Mouse (Mus musculus): ENCODE data around the gene Stat5b. TPM values are rescaled to one million over a fixed set of nuclear protein-coding genes. Genes with fewer than 3 reads are reported as not detected.

The Stat5b gene
- polyA plus RNA-seq, 1 experiment = 33.2 TPM

- no peak for TF ChIP-seq POLR2A (IDR thresholded peaks at IDR 0.05; ENCODE audit: low read depth, low read length)
- no peak for TF ChIP-seq CTCF (IDR thresholded peaks at IDR 0.05; ENCODE audit: extremely low read depth, insufficient read depth, insufficient read length, insufficient replicate concordance)
- no peak overlapping the region for H3K4me3 ChIP-seq (ENCODE audit: extremely low read depth, insufficient read depth, insufficient read length)
- H3K27me3 ChIP-seq (ENCODE audit: control insufficient read depth, insufficient read depth, low read length) = no peaks in the 10 kb centered on the region
- no peak overlapping the region for H3K27ac ChIP-seq (ENCODE audit: insufficient read depth, low read length)
- H3K4me1 ChIP-seq (ENCODE audit: control insufficient read depth, insufficient read depth, insufficient read length) = no peaks in the 10 kb centered on the region
- WGBS = 93% methylated on average over 10 of the region's 10 CpGs
- peaks cover 16% of the 10 kb centered on the region for H3K36me3 ChIP-seq (ENCODE audit: control insufficient read depth, insufficient read depth, low read length)
- no peak for DNase-seq (ENCODE audit: low read depth in 1 of 2, low spot score in 2 of 2)
These were observed 19.9 kb upstream of the Stat5b start for GRCm38 (mm10) chr11:100870256-100870967.

- Histone ChIP-seq H3K4me3 (ENCODE audit: extremely low read depth, insufficient read depth, insufficient read length) (no peak overlapping the region), H3K4me1 (ENCODE audit: control insufficient read depth, insufficient read depth, insufficient read length) (peaks cover 6% of the 10 kb centered on the region; the same call in 1 of the 2 replicates), H3K27me3 (ENCODE audit: control insufficient read depth, insufficient read depth, low read length) (no peaks in the 10 kb centered on the region), H3K27ac (ENCODE audit: insufficient read depth, low read length) (no peak overlapping the region), H3K36me3 (ENCODE audit: control insufficient read depth, insufficient read depth, low read length) (peaks cover 18% of the 10 kb centered on the region)
- no peak for DNase-seq (ENCODE audit: low read depth in 1 of 2, low spot score in 2 of 2)
- TF ChIP-seq POLR2A (IDR thresholded peaks at IDR 0.05; ENCODE audit: low read depth, low read length) (no peak), CTCF (IDR thresholded peaks at IDR 0.05; ENCODE audit: extremely low read depth, insufficient read depth, insufficient read length, insufficient replicate concordance) (no peak)
- WGBS = 75% methylated on average over 7 of the region's 7 CpGs
These were observed 15.1 kb upstream of the Stat5b start for GRCm38 (mm10) chr11:100865618-100866017.

- no peak for TF ChIP-seq CTCF (IDR thresholded peaks at IDR 0.05; ENCODE audit: extremely low read depth, insufficient read depth, insufficient read length, insufficient replicate concordance)
- TF ChIP-seq POLR2A (IDR thresholded peaks at IDR 0.05; ENCODE audit: low read depth, low read length) = no peak
- no peaks in the 10 kb centered on the region for H3K27me3 ChIP-seq (ENCODE audit: control insufficient read depth, insufficient read depth, low read length)
- peaks cover 14% of the 10 kb centered on the region for H3K36me3 ChIP-seq (ENCODE audit: control insufficient read depth, insufficient read depth, low read length)
- no peak overlapping the region for H3K27ac ChIP-seq (ENCODE audit: insufficient read depth, low read length)
- no peak overlapping the region for H3K4me3 ChIP-seq (ENCODE audit: extremely low read depth, insufficient read depth, insufficient read length)
- 91% methylated on average over 10 of the region's 10 CpGs for WGBS
- peaks cover 12% of the 10 kb centered on the region; the same call in 1 of the 2 replicates for H3K4me1 ChIP-seq (ENCODE audit: control insufficient read depth, insufficient read depth, insufficient read length)
- DNase-seq (ENCODE audit: low read depth in 1 of 2, low spot score in 2 of 2) = no peak
These were observed 12.6 kb upstream of the Stat5b start for GRCm38 (mm10) chr11:100863141-100863540.

GRCm38 (mm10) chr11:100861836-100862235, 11.3 kb upstream of the Stat5b start:
- peaks cover 12% of the 10 kb centered on the region; the same call in 1 of the 2 replicates for H3K4me1 ChIP-seq (ENCODE audit: control insufficient read depth, insufficient read depth, insufficient read length)
- no peak for DNase-seq (ENCODE audit: low read depth in 1 of 2, low spot score in 2 of 2)
- TF ChIP-seq CTCF (IDR thresholded peaks at IDR 0.05; ENCODE audit: extremely low read depth, insufficient read depth, insufficient read length, insufficient replicate concordance) (no peak), POLR2A (IDR thresholded peaks at IDR 0.05; ENCODE audit: low read depth, low read length) (no peak)
- no peak overlapping the region for H3K27ac ChIP-seq (ENCODE audit: insufficient read depth, low read length)
- no peaks in the 10 kb centered on the region for H3K27me3 ChIP-seq (ENCODE audit: control insufficient read depth, insufficient read depth, low read length)
- WGBS = 65% methylated on average over 3 of the region's 3 CpGs
- H3K36me3 ChIP-seq (ENCODE audit: control insufficient read depth, insufficient read depth, low read length) = peaks cover 12% of the 10 kb centered on the region
- no peak overlapping the region for H3K4me3 ChIP-seq (ENCODE audit: extremely low read depth, insufficient read depth, insufficient read length)

- peaks cover 12% of the 10 kb centered on the region; the same call in 1 of the 2 replicates for H3K4me1 ChIP-seq (ENCODE audit: control insufficient read depth, insufficient read depth, insufficient read length)
- H3K36me3 ChIP-seq (ENCODE audit: control insufficient read depth, insufficient read depth, low read length) = peaks cover 12% of the 10 kb centered on the region
- 35% methylated on average over 7 of the region's 7 CpGs for WGBS
- DNase-seq (ENCODE audit: low read depth in 1 of 2, low spot score in 2 of 2) = no peak
- TF ChIP-seq POLR2A (IDR thresholded peaks at IDR 0.05; ENCODE audit: low read depth, low read length) (no peak), CTCF (IDR thresholded peaks at IDR 0.05; ENCODE audit: extremely low read depth, insufficient read depth, insufficient read length, insufficient replicate concordance) (no peak)
- H3K27ac ChIP-seq (ENCODE audit: insufficient read depth, low read length) = 0 out of 2 replicates have a peak overlapping the region, but pooled peaks have one; percentile 69
- H3K4me3 ChIP-seq (ENCODE audit: extremely low read depth, insufficient read depth, insufficient read length) = peak overlapping the region; percentile 68; the same call in 1 of the 2 replicates
- no peaks in the 10 kb centered on the region for H3K27me3 ChIP-seq (ENCODE audit: control insufficient read depth, insufficient read depth, low read length)
These were observed 10.8 kb upstream of the Stat5b start for GRCm38 (mm10) chr11:100861335-100861734.

GRCm38 (mm10) chr11:100860198-100861048, 9.9 kb upstream of the Stat5b start:
- peaks cover 12% of the 10 kb centered on the region; the same call in 1 of the 2 replicates for H3K4me1 ChIP-seq (ENCODE audit: control insufficient read depth, insufficient read depth, insufficient read length)
- TF ChIP-seq CTCF (IDR thresholded peaks at IDR 0.05; ENCODE audit: extremely low read depth, insufficient read depth, insufficient read length, insufficient replicate concordance) (no peak; the same call in 1 of the 2 replicates), POLR2A (IDR thresholded peaks at IDR 0.05; ENCODE audit: low read depth, low read length) (no peak; the same call in 1 of the 2 replicates)
- peak overlapping the region; percentile 68 for H3K4me3 ChIP-seq (ENCODE audit: extremely low read depth, insufficient read depth, insufficient read length)
- H3K27ac ChIP-seq (ENCODE audit: insufficient read depth, low read length) = peak overlapping the region; percentile 69
- no peaks in the 10 kb centered on the region for H3K27me3 ChIP-seq (ENCODE audit: control insufficient read depth, insufficient read depth, low read length)
- H3K36me3 ChIP-seq (ENCODE audit: control insufficient read depth, insufficient read depth, low read length) = peaks cover 8% of the 10 kb centered on the region
- peak; percentile 79 to 90 for DNase-seq (ENCODE audit: low read depth in 1 of 2, low spot score in 2 of 2)
- under 1% methylated on average over 51 of the region's 55 CpGs for WGBS

All from spleen, adult 2 months (tissue).